Mouse (Mus musculus) small intestine, adult 2 months (tissue): ENCODE measurements around the gene Stx7. TPM values are rescaled to one million over a fixed set of nuclear protein-coding genes. Genes with fewer than 3 reads are reported as not detected.
"Not testable (repeated sequence)": the region's sequence is repeated elsewhere in the genome, so short reads cannot be mapped to it uniquely, and the experiment has no call there.

ENCODE experiments used
- H3K27ac ChIP-seq: fragments of 200-500 bp; 2 replicates; pipeline ENCODE4 v1.5.1; 2012; ENCODE audit warnings: low read depth, low read length, control low read depth, inconsistent platforms; ENCODE audit not compliant: insufficient read depth
- H3K27me3 ChIP-seq: fragments of 200-500 bp; 2 replicates; pipeline ENCODE4 v1.6.1; 2012; ENCODE audit warnings: mild to moderate bottlenecking, moderate library complexity, low read length, inconsistent platforms; ENCODE audit not compliant: control insufficient read depth, insufficient read depth
- H3K36me3 ChIP-seq: fragments of 200-500 bp; 2 replicates; pipeline ENCODE4 v1.6.1; 2012; ENCODE audit warnings: mild to moderate bottlenecking, low read length, control low read depth, inconsistent platforms; ENCODE audit not compliant: control insufficient read depth, insufficient read depth
- H3K4me1 ChIP-seq: fragments of 200-500 bp; 2 replicates; pipeline ENCODE4 v1.6.1; 2012; ENCODE audit warnings: low read length, inconsistent platforms, mixed read lengths; ENCODE audit not compliant: control insufficient read depth, insufficient read depth, insufficient read length
- H3K4me3 ChIP-seq: fragments of 200-500 bp; 2 replicates; pipeline ENCODE4 v1.5.1; 2012; ENCODE audit warnings: low read depth, mild to moderate bottlenecking, control low read depth, inconsistent platforms, low read length, moderate library complexity
- CTCF ChIP-seq: fragments of 200-500 bp; IDR thresholded peaks from 2 replicates; pipeline ENCODE4 v1.5.1; 2012; ENCODE audit warnings: low read depth, mild to moderate bottlenecking, control low read depth, inconsistent platforms, low read length, moderate library complexity, mixed read lengths; ENCODE audit not compliant: insufficient replicate concordance, insufficient read length; ENCODE audit errors: extremely low read depth
- POLR2A ChIP-seq: fragments of 200-500 bp; IDR thresholded peaks from 2 replicates; pipeline ENCODE4 v1.6.1; 2012; ENCODE audit warnings: low read depth, mild to moderate bottlenecking, control low read depth, inconsistent platforms, low read length, moderate library complexity
- WGBS: fragments of 180-500 bp; shearing (Covaris S2); methylation state at CpG from one replicate; pipeline ENCODE4 v1.1.7; 2018; 5-methylcytosine and 5-hydroxymethylcytosine counted together
- polyA plus RNA-seq: library from polyadenylated mRNA; depleted of rRNA; stranded (reverse); fragments of >200 nt; gene quantifications from 2 replicates; pipeline ENCODE4 v1.2.3, GENCODE M21; 2012; rRNA removed

Stx7 gene
- 41.2 and 59.9 TPM in 2 replicates for polyA plus RNA-seq

GRCm38 (mm10) chr10:24149135-24149781, at the start of gene Stx7:
Stx7 (plus strand) TSS chr10:24149302.
- peaks cover 13% of the 10 kb centered on the region; the same call in 1 of the 2 replicates for H3K4me1 ChIP-seq
- peak within 1 kb of the TSS; percentile 79 for H3K27ac ChIP-seq
- peaks cover 5% of the 10 kb centered on the region; the same call in 1 of the 2 replicates for H3K36me3 ChIP-seq
- WGBS, result under 1% methylated on average over 45 of the region's 45 CpGs
- TF ChIP-seq POLR2A, result peak; percentile 87
- TF ChIP-seq CTCF, result no peak
- peak within 1 kb of the TSS; percentile 92 for H3K4me3 ChIP-seq
- no peaks in the 10 kb centered on the region for H3K27me3 ChIP-seq

GRCm38 (mm10) chr10:24101812-24102211, 47.3 kb upstream of the Stx7 start, which contains the start of gene Taar8c:
Taar8c (minus strand) TSS chr10:24101912.
- H3K36me3 ChIP-seq, H3K4me1 ChIP-seq, H3K27ac ChIP-seq, H3K27me3 ChIP-seq, H3K4me3 ChIP-seq: not testable (repeated sequence)
- WGBS, result 92% methylated on average over 1 of the region's 3 CpGs

GRCm38 (mm10) chr10:24103299-24103698, 45.8 kb upstream of the Stx7 start:
- H3K4me1 ChIP-seq, result peaks cover 15% of the 10 kb centered on the region; the same call in 1 of the 2 replicates
- not testable (repeated sequence) for H3K4me3 ChIP-seq, H3K27me3 ChIP-seq, H3K36me3 ChIP-seq, H3K27ac ChIP-seq
- 15% methylated on average over 1 of the region's 1 CpGs for WGBS

GRCm38 (mm10) chr10:24107747-24108146, 41.4 kb upstream of the Stx7 start:
- Histone ChIP-seq H3K27ac (peak overlapping the region; percentile 82), H3K36me3 (no peaks in the 10 kb centered on the region), H3K27me3 (no peaks in the 10 kb centered on the region), H3K4me1 (peaks cover 22% of the 10 kb centered on the region), H3K4me3 (no peak overlapping the region)
- WGBS, result 24% methylated on average over 5 of the region's 5 CpGs
- TF ChIP-seq POLR2A (no peak), CTCF (no peak)

GRCm38 (mm10) chr10:24108236-24108635, 40.9 kb upstream of the Stx7 start:
- Histone ChIP-seq H3K36me3 (no peaks in the 10 kb centered on the region), H3K4me1 (peaks cover 20% of the 10 kb centered on the region), H3K27ac (peak overlapping the region; percentile 83), H3K4me3 (no peak overlapping the region), H3K27me3 (no peaks in the 10 kb centered on the region)
- TF ChIP-seq POLR2A, result no peak
- TF ChIP-seq CTCF, result no peak
- WGBS, result 24% methylated on average over 3 of the region's 3 CpGs

- Histone ChIP-seq H3K4me1 (peaks cover 20% of the 10 kb centered on the region), H3K27ac (peak within 1 kb of the TSS; percentile 83)
- 75% methylated on average over 8 of the region's 8 CpGs for WGBS
- not testable (repeated sequence) for H3K27me3 ChIP-seq, H3K4me3 ChIP-seq, H3K36me3 ChIP-seq
Measured at GRCm38 (mm10) chr10:24109434-24109833, 39.7 kb upstream of the Stx7 start, which contains the start of gene Taar9. Taar9 (minus strand) TSS chr10:24109534.

- WGBS, result 26% methylated on average over 6 of the region's 6 CpGs
- H3K4me1 ChIP-seq, result peaks cover 19% of the 10 kb centered on the region
- no peak overlapping the region for H3K27ac ChIP-seq
- H3K4me3 ChIP-seq, result no peak overlapping the region
- no peaks in the 10 kb centered on the region for H3K27me3 ChIP-seq
- TF ChIP-seq CTCF (no peak), POLR2A (no peak)
- H3K36me3 ChIP-seq, result no peaks in the 10 kb centered on the region
Measured at GRCm38 (mm10) chr10:24111116-24111778, 37.9 kb upstream of the Stx7 start.
